Mouse (Mus musculus): ENCODE measurements around the gene Daam2.

DNA sequence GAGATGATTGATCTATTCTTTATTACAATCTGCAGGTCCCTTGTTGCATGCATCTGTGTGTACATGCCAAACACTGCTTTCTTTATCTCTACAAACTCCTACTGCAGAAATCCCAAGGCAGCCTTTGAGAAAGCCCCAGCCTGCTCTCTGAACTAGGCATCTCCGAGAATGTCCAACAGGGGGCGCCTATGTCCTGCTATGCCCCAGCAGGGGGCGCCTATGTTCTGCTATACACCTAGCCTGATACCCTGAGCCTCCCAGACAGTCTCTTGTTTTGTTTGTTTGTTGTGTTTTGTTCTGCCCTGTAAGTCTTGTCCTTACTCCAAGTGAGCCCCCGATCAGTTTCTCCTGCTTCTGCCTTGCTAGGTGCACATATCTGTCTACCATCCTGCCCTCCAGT, 95.9 kb downstream of the Daam2 start:
- peak; percentile 98 for TF ChIP-seq CTCF (IDR thresholded peaks at IDR 0.05)
- no peak for TF ChIP-seq EP300 (IDR thresholded peaks at IDR 0.05)
